Mouse (Mus musculus): ENCODE data around the gene Cdan1. TPM values are rescaled to one million over a fixed set of nuclear protein-coding genes. Genes with fewer than 3 reads are reported as not detected.

Cdan1 gene
- polyA plus RNA-seq, 1 experiment from 2014 or later: 10.3 TPM

- Histone ChIP-seq H3K9ac (replicated peaks; ENCODE audit: low read depth, low read length) (no peak overlapping the region), H3K4me3 (ENCODE audit: low read depth, low read length) (no peak overlapping the region), H3K27ac (ENCODE audit: low read length) (no peak overlapping the region), H3K27me3 (ENCODE audit: control insufficient read depth, insufficient read depth, low read length) (no peaks in the 10 kb centered on the region), H3K36me3 (ENCODE audit: control insufficient read depth, insufficient read depth, low read length) (no peaks in the 10 kb centered on the region), H3K9me3 (ENCODE audit: control insufficient read depth, low read depth, low read length) (no peaks in the 10 kb centered on the region), H3K4me2 (replicated peaks; ENCODE audit: low read depth, low read length) (no peak overlapping the region), H3K4me1 (ENCODE audit: control insufficient read depth, insufficient read depth, low read length) (no peaks in the 10 kb centered on the region)
- 48% methylated on average over 1 of the region's 1 CpGs for WGBS
- ATAC-seq (ENCODE audit: insufficient number of reproducible peaks, insufficient read depth, low FRiP score, low read depth): no peak
Measured at GRCm38 (mm10) chr2:120826936-120827638, 22.8 kb downstream of the Cdan1 start.

GRCm38 (mm10) chr2:120770265-120770935, 79.5 kb downstream of the Cdan1 start:
- Histone ChIP-seq H3K27me3 (ENCODE audit: control insufficient read depth, insufficient read depth, low read length) (no peaks in the 10 kb centered on the region), H3K4me1 (ENCODE audit: control insufficient read depth, insufficient read depth, low read length) (no peaks in the 10 kb centered on the region), H3K27ac (ENCODE audit: low read length) (no peak overlapping the region), H3K36me3 (ENCODE audit: control insufficient read depth, insufficient read depth, low read length) (no peaks in the 10 kb centered on the region; the same call in 1 of the 2 replicates), H3K9ac (replicated peaks; ENCODE audit: low read depth, low read length) (no peak overlapping the region), H3K9me3 (ENCODE audit: control insufficient read depth, low read depth, low read length) (no peaks in the 10 kb centered on the region), H3K4me2 (replicated peaks; ENCODE audit: low read depth, low read length) (no peak overlapping the region), H3K4me3 (ENCODE audit: low read depth, low read length) (no peak overlapping the region)
- 88% methylated on average over 2 of the region's 2 CpGs for WGBS
- ATAC-seq (ENCODE audit: insufficient number of reproducible peaks, insufficient read depth, low FRiP score, low read depth): no peak

- Histone ChIP-seq H3K27ac (ENCODE audit: low read length) (no peak overlapping the region), H3K36me3 (ENCODE audit: control insufficient read depth, insufficient read depth, low read length) (no peaks in the 10 kb centered on the region; the same call in 1 of the 2 replicates), H3K4me1 (ENCODE audit: control insufficient read depth, insufficient read depth, low read length) (no peaks in the 10 kb centered on the region), H3K27me3 (ENCODE audit: control insufficient read depth, insufficient read depth, low read length) (no peaks in the 10 kb centered on the region), H3K4me2 (replicated peaks; ENCODE audit: low read depth, low read length) (no peak overlapping the region), H3K9me3 (ENCODE audit: control insufficient read depth, low read depth, low read length) (no peaks in the 10 kb centered on the region), H3K9ac (replicated peaks; ENCODE audit: low read depth, low read length) (no peak overlapping the region), H3K4me3 (ENCODE audit: low read depth, low read length) (no peak overlapping the region)
- no peak for ATAC-seq (ENCODE audit: insufficient number of reproducible peaks, insufficient read depth, low FRiP score, low read depth)
Measured at GRCm38 (mm10) chr2:120761922-120762321, 88.0 kb downstream of the Cdan1 start.

- H3K9me3 ChIP-seq (ENCODE audit: control insufficient read depth, low read depth, low read length): no peaks in the 10 kb centered on the region
- H3K9ac ChIP-seq (replicated peaks; ENCODE audit: low read depth, low read length): no peak overlapping the region
- H3K27ac ChIP-seq (ENCODE audit: low read length): no peak overlapping the region
- no peaks in the 10 kb centered on the region for H3K4me1 ChIP-seq (ENCODE audit: control insufficient read depth, insufficient read depth, low read length)
- WGBS: 96% methylated on average over 2 of the region's 2 CpGs
- H3K4me2 ChIP-seq (replicated peaks; ENCODE audit: low read depth, low read length): no peak overlapping the region
- no peaks in the 10 kb centered on the region for H3K27me3 ChIP-seq (ENCODE audit: control insufficient read depth, insufficient read depth, low read length)
- no peak overlapping the region for H3K4me3 ChIP-seq (ENCODE audit: low read depth, low read length)
- ATAC-seq (ENCODE audit: insufficient number of reproducible peaks, insufficient read depth, low FRiP score, low read depth): no peak
- H3K36me3 ChIP-seq (ENCODE audit: control insufficient read depth, insufficient read depth, low read length): peaks cover 12% of the 10 kb centered on the region; the same call in 1 of the 2 replicates
Measured at GRCm38 (mm10) chr2:120748041-120748440, 101.9 kb downstream of the Cdan1 start.

GRCm38 (mm10) chr2:120745496-120745895, 104.4 kb downstream of the Cdan1 start:
- 94% methylated on average over 1 of the region's 1 CpGs for WGBS
- ATAC-seq (ENCODE audit: insufficient number of reproducible peaks, insufficient read depth, low FRiP score, low read depth): no peak
- Histone ChIP-seq H3K4me1 (ENCODE audit: control insufficient read depth, insufficient read depth, low read length) (no peaks in the 10 kb centered on the region), H3K27me3 (ENCODE audit: control insufficient read depth, insufficient read depth, low read length) (no peaks in the 10 kb centered on the region), H3K4me3 (ENCODE audit: low read depth, low read length) (no peak overlapping the region), H3K9me3 (ENCODE audit: control insufficient read depth, low read depth, low read length) (no peaks in the 10 kb centered on the region), H3K9ac (replicated peaks; ENCODE audit: low read depth, low read length) (no peak overlapping the region), H3K36me3 (ENCODE audit: control insufficient read depth, insufficient read depth, low read length) (peaks cover 12% of the 10 kb centered on the region; the same call in 1 of the 2 replicates), H3K4me2 (replicated peaks; ENCODE audit: low read depth, low read length) (no peak overlapping the region), H3K27ac (ENCODE audit: low read length) (no peak overlapping the region)

- H3K9ac ChIP-seq (replicated peaks; ENCODE audit: low read depth, low read length): no peak overlapping the region
- peaks cover 12% of the 10 kb centered on the region; the same call in 1 of the 2 replicates for H3K4me1 ChIP-seq (ENCODE audit: control insufficient read depth, insufficient read depth, low read length)
- ATAC-seq (ENCODE audit: insufficient number of reproducible peaks, insufficient read depth, low FRiP score, low read depth): no peak
- no peaks in the 10 kb centered on the region for H3K27me3 ChIP-seq (ENCODE audit: control insufficient read depth, insufficient read depth, low read length)
- peaks cover 12% of the 10 kb centered on the region for H3K36me3 ChIP-seq (ENCODE audit: control insufficient read depth, insufficient read depth, low read length)
- H3K4me2 ChIP-seq (replicated peaks; ENCODE audit: low read depth, low read length): peak overlapping the region; percentile 94
- WGBS: 31% methylated on average over 7 of the region's 7 CpGs
- peak overlapping the region; percentile 94 for H3K27ac ChIP-seq (ENCODE audit: low read length)
- no peaks in the 10 kb centered on the region for H3K9me3 ChIP-seq (ENCODE audit: control insufficient read depth, low read depth, low read length)
- H3K4me3 ChIP-seq (ENCODE audit: low read depth, low read length): peak overlapping the region; percentile 96
Measured at GRCm38 (mm10) chr2:120731877-120732530, 117.9 kb downstream of the Cdan1 start.

- peak overlapping the region; percentile 94 for H3K27ac ChIP-seq (ENCODE audit: low read length)
- WGBS: under 1% methylated on average over 58 of the region's 61 CpGs
- H3K9ac ChIP-seq (replicated peaks; ENCODE audit: low read depth, low read length): peak overlapping the region; percentile 85
- no peaks in the 10 kb centered on the region for H3K9me3 ChIP-seq (ENCODE audit: control insufficient read depth, low read depth, low read length)
- peak; percentile 98 for ATAC-seq (ENCODE audit: insufficient number of reproducible peaks, insufficient read depth, low FRiP score, low read depth)
- H3K4me3 ChIP-seq (ENCODE audit: low read depth, low read length): peak overlapping the region; percentile 96
- H3K27me3 ChIP-seq (ENCODE audit: control insufficient read depth, insufficient read depth, low read length): no peaks in the 10 kb centered on the region
- peak overlapping the region; percentile 94 for H3K4me2 ChIP-seq (replicated peaks; ENCODE audit: low read depth, low read length)
- peaks cover 19% of the 10 kb centered on the region for H3K36me3 ChIP-seq (ENCODE audit: control insufficient read depth, insufficient read depth, low read length)
- peaks cover 12% of the 10 kb centered on the region; the same call in 1 of the 2 replicates for H3K4me1 ChIP-seq (ENCODE audit: control insufficient read depth, insufficient read depth, low read length)
Measured at GRCm38 (mm10) chr2:120731167-120731862, 118.6 kb downstream of the Cdan1 start.

- H3K4me2 ChIP-seq (replicated peaks; ENCODE audit: low read depth, low read length): peak overlapping the region; percentile 94
- H3K27ac ChIP-seq (ENCODE audit: low read length): peak overlapping the region; percentile 94
- peak; percentile 11 for ATAC-seq (ENCODE audit: insufficient number of reproducible peaks, insufficient read depth, low FRiP score, low read depth)
- no peaks in the 10 kb centered on the region for H3K9me3 ChIP-seq (ENCODE audit: control insufficient read depth, low read depth, low read length)
- peaks cover 25% of the 10 kb centered on the region for H3K36me3 ChIP-seq (ENCODE audit: control insufficient read depth, insufficient read depth, low read length)
- no peaks in the 10 kb centered on the region for H3K27me3 ChIP-seq (ENCODE audit: control insufficient read depth, insufficient read depth, low read length)
- peak overlapping the region; percentile 96 for H3K4me3 ChIP-seq (ENCODE audit: low read depth, low read length)
- H3K9ac ChIP-seq (replicated peaks; ENCODE audit: low read depth, low read length): peak overlapping the region; percentile 85
- 0% methylated on average over 48 of the region's 50 CpGs for WGBS
- H3K4me1 ChIP-seq (ENCODE audit: control insufficient read depth, insufficient read depth, low read length): peaks cover 12% of the 10 kb centered on the region; the same call in 1 of the 2 replicates
Measured at GRCm38 (mm10) chr2:120730639-120731166, 119.2 kb downstream of the Cdan1 start.

Measured in stomach, embryonic 14.5 days (tissue).